Mouse (Mus musculus) kidney, embryonic 15.5 days (tissue): ENCODE data around the gene Cbx3. TPM values are rescaled to one million over a fixed set of nuclear protein-coding genes. Genes with fewer than 3 reads are reported as not detected.
"Not testable (repeated sequence)": the region's sequence is repeated elsewhere in the genome, so short reads cannot be mapped to it uniquely, and the experiment has no call there.

Experiments
- ATAC-seq: fragments of 200-750 bp; cut with Nextera tagmentation; replicated peaks from 2 replicates; pipeline ENCODE4 v1.8.0; 2017; ENCODE audit warnings: moderate TSS enrichment; ENCODE audit not compliant: low FRiP score
- H3K27ac ChIP-seq: fragments of 300-500 bp; sonication (generic); 2 replicates; pipeline ENCODE4 v1.5.1; 2015; ENCODE audit warnings: mild to moderate bottlenecking, inconsistent platforms
- H3K27me3 ChIP-seq: fragments of 300-500 bp; sonication (generic); 2 replicates; pipeline ENCODE4 v1.6.1; 2015; ENCODE audit warnings: inconsistent platforms
- H3K36me3 ChIP-seq: fragments of 300-500 bp; sonication (generic); 2 replicates; pipeline ENCODE4 v1.6.1; 2015; ENCODE audit warnings: inconsistent platforms
- H3K4me1 ChIP-seq: fragments of 300-500 bp; sonication (generic); 2 replicates; pipeline ENCODE4 v1.6.1; 2015; ENCODE audit warnings: inconsistent platforms
- H3K4me2 ChIP-seq: fragments of 300-500 bp; sonication (generic); 2 replicates; pipeline ENCODE4 v1.6.1; 2015; ENCODE audit warnings: moderate library complexity, mild to moderate bottlenecking, inconsistent platforms
- H3K4me3 ChIP-seq: fragments of 300-500 bp; sonication (generic); replicated peaks from 2 replicates; pipeline ENCODE4 v1.5.1; 2015; ENCODE audit warnings: mild to moderate bottlenecking, inconsistent platforms
- H3K9ac ChIP-seq: fragments of 300-500 bp; sonication (generic); 2 replicates; pipeline ENCODE4 v1.6.1; 2015; ENCODE audit warnings: mild to moderate bottlenecking, inconsistent platforms
- H3K9me3 ChIP-seq: fragments of 300-500 bp; sonication (generic); replicated peaks from 2 replicates; pipeline ENCODE4 v1.6.1; 2016; ENCODE audit warnings: inconsistent platforms
- WGBS: fragments of 180-500 bp; shearing (Covaris S2); methylation state at CpG from one replicate; pipeline ENCODE4 v1.1.7; 2015; ENCODE audit warnings: mixed read lengths; 5-methylcytosine and 5-hydroxymethylcytosine counted together
- polyA plus RNA-seq: library from polyadenylated mRNA; unstranded; fragments of >200 nt; fragmentation: Nextera tagmentation; extraction: Ambion mirVana; gene quantifications from 2 replicates; pipeline ENCODE4 v1.2.1, GENCODE M21; 2015

The Cbx3 gene
- polyA plus RNA-seq, 1 experiment from 2014 or later: 476 TPM

- 89% methylated on average over 4 of the region's 4 CpGs for WGBS
- Histone ChIP-seq H3K9me3 (no peaks in the 10 kb centered on the region), H3K4me1 (0 out of 2 replicates have a peak, but pooled peaks cover 7% of the 10 kb centered on the region), H3K4me2 (no peak overlapping the region), H3K27me3 (no peaks in the 10 kb centered on the region), H3K36me3 (peaks cover 80% of the 10 kb centered on the region), H3K27ac (no peak overlapping the region), H3K9ac (no peak overlapping the region), H3K4me3 (no peak overlapping the region)
- no peak for ATAC-seq
These were observed 9.1 kb downstream of the Cbx3 start for GRCm38 (mm10) chr6:51479136-51479731.

- H3K36me3 ChIP-seq: peaks cover 66% of the 10 kb centered on the region
- WGBS: 83% methylated on average over 8 of the region's 8 CpGs
- no peak for ATAC-seq
These were observed 11.4 kb downstream of the Cbx3 start for GRCm38 (mm10) chr6:51481548-51481947.

GRCm38 (mm10) chr6:51483861-51484260, 13.7 kb downstream of the Cbx3 start:
- Histone ChIP-seq H3K9ac (no peak overlapping the region), H3K36me3 (peaks cover 49% of the 10 kb centered on the region), H3K27me3 (no peaks in the 10 kb centered on the region), H3K27ac (no peak overlapping the region), H3K4me3 (no peak overlapping the region), H3K4me2 (no peak overlapping the region), H3K9me3 (no peaks in the 10 kb centered on the region), H3K4me1 (0 out of 2 replicates have a peak, but pooled peaks cover 7% of the 10 kb centered on the region)
- WGBS: 92% methylated on average over 3 of the region's 3 CpGs
- no peak for ATAC-seq

More at GRCm38 (mm10) chr6:51481548-51481947, 11.4 kb downstream of the Cbx3 start:
- no peaks in the 10 kb centered on the region for H3K9me3 ChIP-seq
- H3K9ac ChIP-seq: no peak overlapping the region
- H3K4me3 ChIP-seq: no peak overlapping the region
- no peak overlapping the region for H3K27ac ChIP-seq
- H3K4me1 ChIP-seq: 0 out of 2 replicates have a peak, but pooled peaks cover 7% of the 10 kb centered on the region
- H3K4me2 ChIP-seq: no peak overlapping the region
- no peaks in the 10 kb centered on the region for H3K27me3 ChIP-seq

- not testable (repeated sequence) for H3K4me3 ChIP-seq, H3K9ac ChIP-seq, H3K9me3 ChIP-seq, ATAC-seq, H3K4me2 ChIP-seq, H3K27ac ChIP-seq, H3K27me3 ChIP-seq, H3K4me1 ChIP-seq
- H3K36me3 ChIP-seq: peaks cover 42% of the 10 kb centered on the region
- 88% methylated on average over 8 of the region's 8 CpGs for WGBS
These were observed 14.4 kb downstream of the Cbx3 start for GRCm38 (mm10) chr6:51484556-51484955.

- Histone ChIP-seq H3K4me1 (0 out of 2 replicates have a peak, but pooled peaks cover 12% of the 10 kb centered on the region), H3K36me3 (peaks cover 31% of the 10 kb centered on the region), H3K9ac (no peak overlapping the region), H3K9me3 (no peaks in the 10 kb centered on the region), H3K27ac (no peak overlapping the region), H3K27me3 (no peaks in the 10 kb centered on the region), H3K4me3 (no peak overlapping the region), H3K4me2 (no peak overlapping the region)
- 59% methylated on average over 2 of the region's 2 CpGs for WGBS
- no peak for ATAC-seq
These were observed 15.5 kb downstream of the Cbx3 start for GRCm38 (mm10) chr6:51485646-51486045.

- WGBS: 63% methylated on average over 7 of the region's 7 CpGs
- no peak overlapping the region for H3K4me3 ChIP-seq
- no peak overlapping the region for H3K4me2 ChIP-seq
- ATAC-seq: no peak
- peaks cover 26% of the 10 kb centered on the region for H3K36me3 ChIP-seq
- 0 out of 2 replicates have a peak, but pooled peaks cover 9% of the 10 kb centered on the region for H3K4me1 ChIP-seq
- no peaks in the 10 kb centered on the region for H3K27me3 ChIP-seq
- H3K27ac ChIP-seq: no peak overlapping the region
- H3K9me3 ChIP-seq: no peaks in the 10 kb centered on the region
- no peak overlapping the region for H3K9ac ChIP-seq
These were observed 16.0 kb downstream of the Cbx3 start for GRCm38 (mm10) chr6:51486076-51486710.

GRCm38 (mm10) chr6:51486731-51487130, 16.6 kb downstream of the Cbx3 start:
- 0 out of 2 replicates have a peak, but pooled peaks cover 5% of the 10 kb centered on the region for H3K4me1 ChIP-seq
- peaks cover 20% of the 10 kb centered on the region for H3K36me3 ChIP-seq
- H3K9ac ChIP-seq: no peak overlapping the region
- 90% methylated on average over 5 of the region's 5 CpGs for WGBS
- H3K4me3 ChIP-seq: no peak overlapping the region
- H3K27ac ChIP-seq: no peak overlapping the region
- H3K27me3 ChIP-seq: no peaks in the 10 kb centered on the region
- no peak for ATAC-seq
- H3K4me2 ChIP-seq: no peak overlapping the region
- no peaks in the 10 kb centered on the region for H3K9me3 ChIP-seq

GRCm38 (mm10) chr6:51489787-51490186, 19.6 kb downstream of the Cbx3 start:
- no peak overlapping the region for H3K4me2 ChIP-seq
- no peak overlapping the region for H3K4me3 ChIP-seq
- H3K27ac ChIP-seq: no peak overlapping the region
- 0 out of 2 replicates have a peak, but pooled peaks cover 5% of the 10 kb centered on the region for H3K4me1 ChIP-seq
- H3K36me3 ChIP-seq: 0 out of 2 replicates have a peak, but pooled peaks cover 2% of the 10 kb centered on the region
- 42% methylated on average over 2 of the region's 2 CpGs for WGBS
- no peak for ATAC-seq
- H3K27me3 ChIP-seq: no peaks in the 10 kb centered on the region
- H3K9ac ChIP-seq: no peak overlapping the region
- H3K9me3 ChIP-seq: no peaks in the 10 kb centered on the region

- H3K4me1 ChIP-seq: 0 out of 2 replicates have a peak, but pooled peaks cover 3% of the 10 kb centered on the region
- no peaks in the 10 kb centered on the region for H3K27me3 ChIP-seq
- no peak overlapping the region for H3K9ac ChIP-seq
- no peaks in the 10 kb centered on the region for H3K36me3 ChIP-seq
- no peak for ATAC-seq
- H3K27ac ChIP-seq: no peak overlapping the region
- no peak overlapping the region for H3K4me3 ChIP-seq
- H3K4me2 ChIP-seq: no peak overlapping the region
- no peaks in the 10 kb centered on the region for H3K9me3 ChIP-seq
- 64% methylated on average over 8 of the region's 8 CpGs for WGBS
These were observed 27.4 kb downstream of the Cbx3 start for GRCm38 (mm10) chr6:51497321-51498111.

- Histone ChIP-seq H3K4me2 (no peak overlapping the region), H3K9me3 (no peaks in the 10 kb centered on the region), H3K36me3 (no peaks in the 10 kb centered on the region), H3K9ac (no peak overlapping the region), H3K27ac (no peak overlapping the region), H3K4me3 (no peak overlapping the region), H3K27me3 (no peaks in the 10 kb centered on the region), H3K4me1 (peaks cover 9% of the 10 kb centered on the region; the same call in 1 of the 2 replicates)
- ATAC-seq: no peak
- 58% methylated on average over 1 of the region's 1 CpGs for WGBS
These were observed 35.5 kb downstream of the Cbx3 start for GRCm38 (mm10) chr6:51505671-51506070.

- H3K9me3 ChIP-seq: no peaks in the 10 kb centered on the region
- H3K27ac ChIP-seq: no peak overlapping the region
- no peak overlapping the region for H3K9ac ChIP-seq
- no peaks in the 10 kb centered on the region for H3K36me3 ChIP-seq
- no peak overlapping the region for H3K4me2 ChIP-seq
- H3K27me3 ChIP-seq: no peaks in the 10 kb centered on the region
- no peak for ATAC-seq
- no peak overlapping the region for H3K4me3 ChIP-seq
- 56% methylated on average over 2 of the region's 2 CpGs for WGBS
- H3K4me1 ChIP-seq: peaks cover 8% of the 10 kb centered on the region; the same call in 1 of the 2 replicates
These were observed 37.4 kb downstream of the Cbx3 start for GRCm38 (mm10) chr6:51507556-51507955.
